Mouse (Mus musculus) midbrain, embryonic 11.5 days (tissue): Measurements from ENCODE around the gene Zfp68. TPM values are rescaled to one million over a fixed set of nuclear protein-coding genes. Genes with fewer than 3 reads are reported as not detected.

Experiments
- microRNA-seq: library from miRNA; unstranded; fragments of <30 nt; microRNA quantifications from one replicate; pipeline ENCODE4, GENCODE M21; 2017
- polyA plus RNA-seq: library from polyadenylated mRNA; unstranded; fragments of >200 nt; fragmentation: Nextera tagmentation; extraction: Ambion mirVana; gene quantifications from 2 replicates; pipeline ENCODE4 v1.2.1, GENCODE M21; 2014

Zfp68 gene
- polyA plus RNA-seq, 1 experiment from 2014 or later: 73.1 TPM

Small RNA genes lying within 50 kb of the gene (microRNA-seq; reads per million reads assigned to microRNA genes)
- gene Gm24082: not detected

Other genes with a start within 250 kb of the Zfp68 start
- 44.9 and 52.0 TPM in 2 replicates for gene Zfp157, start 178.3 kb downstream of the Zfp68 start, polyA plus RNA-seq
- gene 1700123K08Rik, start 55.0 kb downstream of the Zfp68 start, polyA plus RNA-seq: not detected in 2 replicates
- gene A430033K04Rik, start 3.1 kb upstream of the Zfp68 start, polyA plus RNA-seq: 10.6 and 11.2 TPM in 2 replicates
- gene Fam20c, start 134.8 kb upstream of the Zfp68 start, polyA plus RNA-seq: 14.6 and 16.3 TPM in 2 replicates
- gene Gm5294, start 200.3 kb upstream of the Zfp68 start, polyA plus RNA-seq: not detected in 2 replicates